Mouse (Mus musculus) kidney, postnatal 14 days (tissue): ENCODE results near the gene Hhex.
A peak's percentile ranks its signal among the peaks of the same experiment; 100 is the strongest.

Experiments
- DNase-seq: peaks from one replicate; pipeline ENCODE4 v3.0.0; 2022; ENCODE audit warnings: mixed read lengths

Gene Hhex

DNA sequence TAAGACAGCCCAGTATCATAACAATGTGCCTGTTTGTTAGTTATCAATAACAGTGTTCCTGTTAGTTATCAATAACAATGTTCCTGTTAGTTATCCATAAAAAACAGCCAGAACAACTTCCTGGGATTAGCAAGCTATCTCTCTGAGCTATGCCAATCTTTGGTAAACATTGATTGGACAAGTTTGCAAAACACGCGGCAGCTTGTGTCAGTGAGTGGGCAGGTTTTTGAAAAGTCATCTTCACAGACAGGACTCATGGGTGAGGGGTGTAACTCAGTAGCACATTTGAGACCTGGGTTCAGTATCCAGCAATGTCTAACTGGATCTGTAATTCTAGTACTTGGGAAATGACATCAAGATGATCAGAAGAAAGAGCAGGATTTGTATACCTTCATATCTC, 20.9 kb downstream of the Hhex start:
- no peak for DNase-seq

DNA sequence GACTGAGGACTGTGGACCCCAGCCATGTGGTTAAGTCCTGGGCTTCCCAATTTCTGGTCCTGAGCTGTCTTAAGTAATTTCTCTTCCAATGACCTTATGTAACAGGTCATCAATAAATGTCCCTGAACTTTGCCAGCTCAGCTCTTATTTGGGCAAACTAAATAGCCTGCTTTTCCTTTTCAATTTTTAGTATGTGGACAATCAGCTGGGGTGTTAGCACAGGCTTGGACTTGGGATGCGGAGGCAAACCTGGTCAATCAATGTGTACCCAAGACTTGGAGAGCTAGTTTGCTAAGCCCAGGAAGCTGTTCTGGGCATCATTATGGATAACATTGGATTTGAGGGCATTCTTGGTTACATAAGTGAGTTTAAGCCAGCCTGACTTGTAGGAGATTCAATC, 21.4 kb downstream of the Hhex start:
- no peak for DNase-seq

DNA sequence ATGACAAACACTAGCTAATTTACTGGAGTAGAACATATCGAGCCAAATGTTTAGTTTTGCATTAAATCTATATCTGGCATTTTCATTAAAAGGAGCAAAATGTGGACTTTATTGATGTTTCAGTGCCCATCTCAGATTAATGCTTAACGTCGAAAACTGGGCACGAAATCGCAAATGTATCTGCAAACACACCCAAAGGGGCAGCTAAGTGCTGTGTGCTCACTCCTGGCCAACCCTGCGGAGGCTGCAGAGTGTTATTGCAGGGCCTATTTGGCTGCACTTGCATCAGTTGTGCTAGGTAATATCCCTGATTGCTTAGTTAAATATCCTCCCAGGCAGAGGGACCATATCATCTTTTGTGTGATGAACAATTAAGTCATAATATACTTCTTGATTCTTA, 23.4 kb downstream of the Hhex start:
- no peak for DNase-seq

DNA sequence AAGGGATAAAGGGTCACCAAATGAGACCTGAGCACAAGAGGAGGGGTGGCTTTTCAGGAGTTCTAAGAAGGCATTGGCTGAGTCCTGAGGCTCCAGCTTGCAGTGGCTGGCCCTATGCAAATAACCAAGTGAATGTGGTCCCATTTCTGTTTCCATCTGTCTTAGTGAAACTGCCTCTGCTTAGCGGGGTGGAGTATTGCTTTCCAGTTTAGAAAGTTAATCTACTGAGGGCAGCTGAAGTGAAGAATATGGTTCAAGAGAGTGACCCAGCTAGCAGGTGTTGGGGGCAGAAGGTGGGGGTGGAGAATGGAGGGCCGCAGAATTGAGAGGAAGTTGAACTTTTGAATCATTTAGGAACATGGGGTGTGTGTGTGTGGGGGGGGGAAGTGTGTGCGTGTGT, 31.8 kb downstream of the Hhex start:
- DNase-seq: no peak

DNA sequence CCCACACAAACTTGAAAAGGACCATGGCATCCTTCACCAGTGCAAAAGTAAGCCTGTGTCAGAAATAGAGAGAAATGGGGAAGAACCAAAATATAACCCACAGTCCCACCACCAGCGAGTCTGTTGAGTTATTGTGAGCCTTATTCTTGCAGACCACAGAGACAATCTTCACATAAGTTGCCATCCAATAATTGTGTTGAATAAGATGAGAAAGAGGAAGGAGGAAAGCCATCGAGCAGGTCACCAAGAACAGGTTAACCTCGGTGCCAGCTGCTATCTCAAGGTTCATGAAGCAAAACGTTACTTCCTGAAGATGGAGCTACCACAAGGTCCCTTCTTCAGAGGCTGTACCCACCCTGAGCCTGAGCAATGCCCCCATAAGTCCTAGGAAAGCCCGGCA, 32.4 kb downstream of the Hhex start:
- DNase-seq: no peak

DNA sequence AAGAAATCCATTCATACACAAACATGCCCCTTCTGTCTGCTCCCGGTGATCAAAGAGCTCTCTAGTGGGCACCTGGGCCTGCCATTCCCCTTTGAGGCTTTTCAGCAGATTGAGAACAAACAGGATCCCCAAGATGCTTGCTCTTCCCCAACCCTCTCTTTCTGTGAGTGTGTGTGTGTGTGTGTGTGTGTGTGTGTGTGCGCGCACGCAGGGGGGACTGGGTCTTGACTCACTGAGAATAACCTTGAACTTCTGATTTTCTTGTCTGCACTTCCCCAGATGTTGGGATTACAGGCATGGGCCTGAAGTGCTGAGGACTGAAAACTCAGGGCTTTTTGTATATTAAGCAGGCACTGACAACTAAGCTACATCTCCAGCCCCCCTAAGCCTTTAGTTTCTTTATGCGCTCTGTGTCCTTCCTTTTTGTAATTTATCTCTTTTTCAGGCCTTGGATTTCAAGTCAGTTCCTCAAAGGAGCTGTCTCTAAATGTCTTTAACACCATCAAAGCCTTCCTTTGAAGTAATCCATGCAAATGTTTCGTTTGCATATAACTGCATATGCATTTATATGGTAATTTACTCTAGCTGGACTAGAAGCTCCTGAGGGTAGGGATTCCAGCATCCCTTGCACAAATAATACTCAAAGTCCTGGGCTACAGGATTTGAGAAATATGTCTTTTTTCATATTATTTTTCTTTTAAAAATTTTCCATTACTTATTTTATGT, 34.4 kb downstream of the Hhex start:
- DNase-seq: no peak

DNA sequence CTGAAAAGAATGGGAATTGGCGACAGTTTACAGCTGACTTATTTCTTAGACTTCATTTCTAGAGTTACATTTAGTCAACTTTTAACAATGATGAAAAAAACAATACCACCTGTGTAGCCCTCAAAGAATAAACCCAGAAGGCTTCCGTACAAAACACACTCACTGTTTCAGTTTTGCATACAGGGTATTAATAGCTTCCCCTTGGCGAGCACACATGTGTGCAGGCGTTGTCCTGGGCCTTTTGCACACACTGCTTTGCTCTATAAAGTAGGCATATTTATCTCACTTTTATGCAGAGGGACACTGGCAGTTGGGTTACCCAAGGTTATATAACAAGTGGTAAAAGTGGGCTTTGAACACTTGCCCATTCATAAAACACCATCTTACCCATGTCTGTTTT, 37.1 kb downstream of the Hhex start:
- DNase-seq: no peak

DNA sequence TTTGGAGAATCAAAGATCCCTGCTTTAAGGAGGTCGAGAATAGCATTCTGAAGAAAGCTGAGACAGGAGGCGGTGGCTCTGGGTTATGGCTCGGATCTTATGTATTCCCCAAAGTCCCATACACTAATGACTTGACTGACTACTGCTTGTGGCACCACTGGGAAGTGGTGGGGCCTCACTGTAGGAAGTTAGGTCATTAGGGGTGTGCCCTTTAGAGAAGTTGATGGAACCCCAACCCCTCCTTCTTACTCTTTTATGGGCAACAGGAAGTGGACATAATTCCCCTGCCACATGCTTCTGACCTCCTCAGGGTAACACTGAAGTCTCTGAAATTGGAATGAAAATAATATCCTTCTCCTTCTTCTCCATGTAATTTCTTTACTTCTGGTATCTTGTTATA, 38.0 kb downstream of the Hhex start:
- DNase-seq: no peak

DNA sequence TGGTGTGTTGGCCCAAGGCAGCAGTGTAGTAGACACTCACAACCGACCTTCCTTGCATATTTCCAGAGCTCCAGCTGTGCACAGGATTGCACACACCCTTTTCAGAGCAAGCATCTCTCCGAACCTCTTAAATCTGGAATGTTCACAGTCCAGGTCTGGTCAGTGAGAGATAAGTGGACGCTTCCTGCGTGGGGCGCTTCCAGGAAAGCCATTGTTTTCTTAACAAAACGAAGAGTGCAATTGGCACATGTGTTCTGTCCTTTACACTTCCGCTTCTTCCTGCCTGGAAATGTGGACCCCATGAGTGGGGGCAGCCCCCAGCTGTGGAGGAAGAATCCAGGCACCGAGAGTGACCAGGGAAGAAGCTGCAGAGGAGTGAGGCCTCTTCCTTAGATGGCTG, 47.1 kb downstream of the Hhex start:
- peak; percentile 61 for DNase-seq

DNA sequence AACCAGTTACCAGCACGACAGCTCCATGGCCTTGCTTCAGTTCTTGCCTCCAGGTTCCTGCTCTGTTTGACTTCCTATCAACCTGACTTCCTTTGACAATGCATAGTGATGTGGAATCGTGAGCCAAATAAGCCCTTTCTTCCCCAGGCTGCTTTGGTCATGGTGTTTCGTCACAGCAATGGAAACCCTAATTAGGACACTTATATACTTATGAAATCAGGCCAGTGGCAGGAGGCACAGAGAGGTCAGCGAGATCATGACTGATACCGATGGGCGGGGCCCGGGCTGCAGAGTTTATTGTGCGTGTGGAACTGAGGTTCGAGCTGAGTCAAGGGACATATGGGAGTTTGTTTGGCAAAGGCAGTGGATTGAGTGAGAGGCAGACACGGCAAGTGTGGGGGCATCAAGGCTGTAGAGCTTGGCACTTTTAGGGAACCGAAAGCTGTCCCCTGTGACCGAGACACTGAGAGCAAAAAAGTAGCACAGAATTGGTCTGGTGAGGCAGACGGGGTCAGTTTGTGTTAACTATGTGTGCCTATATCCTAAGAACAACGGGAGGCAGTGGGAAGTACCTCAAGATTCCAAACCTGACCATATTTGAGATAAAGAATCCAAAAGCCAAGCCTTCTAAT, 48.1 kb downstream of the Hhex start:
- DNase-seq: no peak

DNA sequence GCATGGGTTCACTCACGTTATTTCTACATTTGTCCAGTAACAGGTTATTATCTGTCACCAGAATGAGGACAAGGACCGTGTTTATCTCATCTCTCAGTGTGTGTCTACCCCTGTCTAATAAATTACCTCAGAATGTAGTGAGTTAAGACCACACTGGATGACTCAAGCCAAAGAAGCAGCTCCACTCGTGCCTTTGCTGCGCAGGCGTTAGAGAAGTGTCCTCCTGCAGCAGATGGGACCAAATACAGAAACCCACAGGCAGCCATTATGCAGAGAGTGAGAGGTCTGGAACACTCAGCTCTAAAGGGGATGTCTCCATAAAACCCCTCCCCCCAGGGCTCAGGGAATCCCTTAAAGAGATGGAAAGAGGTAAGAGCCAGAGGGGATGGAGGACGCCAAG, 50.2 kb downstream of the Hhex start:
- no peak for DNase-seq

DNA sequence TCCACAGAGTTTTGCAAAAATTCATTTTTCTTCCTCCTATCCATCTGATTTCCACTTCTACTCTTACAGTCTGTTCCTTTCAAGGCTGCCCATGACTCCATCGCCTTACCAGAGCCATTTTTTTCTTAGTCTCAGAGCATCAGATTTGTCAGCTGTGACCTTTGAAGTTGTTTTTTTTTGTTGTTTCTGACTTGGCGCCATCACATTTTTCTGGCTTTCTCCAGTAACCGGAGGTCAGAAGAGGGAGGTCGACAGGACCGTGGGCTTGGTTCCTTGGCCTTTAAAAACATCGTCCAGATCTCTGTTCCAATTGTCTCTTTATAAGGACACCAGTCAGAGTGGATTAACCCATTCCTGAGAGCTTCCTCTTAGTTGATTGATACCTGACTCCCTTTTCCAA, 52.2 kb downstream of the Hhex start:
- no peak for DNase-seq

DNA sequence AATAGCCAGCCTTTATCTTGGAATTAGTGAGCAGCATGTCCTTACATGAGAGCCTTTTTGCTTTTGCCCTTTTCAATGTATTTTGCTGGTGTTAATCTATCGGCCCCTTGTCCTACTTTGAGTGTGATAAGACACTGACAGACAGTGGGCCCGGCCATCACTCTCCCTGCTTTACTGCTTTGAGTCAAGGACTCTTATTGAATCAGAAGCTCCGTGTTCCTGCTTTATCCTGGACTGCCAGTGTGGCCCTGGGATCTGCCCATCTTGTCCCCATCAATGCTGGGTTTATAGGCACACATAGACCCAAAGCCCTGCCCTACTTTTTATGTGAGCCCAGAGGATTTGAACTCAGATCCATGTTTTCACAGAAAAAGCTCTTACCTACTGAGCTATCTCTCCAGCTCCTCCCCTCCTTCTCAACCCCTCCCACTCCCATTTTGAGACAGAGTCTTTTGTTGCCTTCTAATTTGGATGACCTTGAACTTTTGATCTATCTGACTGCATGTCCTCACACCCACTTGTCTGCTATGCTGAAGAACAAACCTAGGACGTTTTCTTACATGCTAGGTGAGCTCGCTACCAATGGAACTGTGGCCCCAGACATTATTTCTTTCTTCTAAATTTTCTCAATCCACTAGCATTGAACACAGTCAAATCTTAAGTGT, 53.3 kb downstream of the Hhex start:
- DNase-seq: no peak

DNA sequence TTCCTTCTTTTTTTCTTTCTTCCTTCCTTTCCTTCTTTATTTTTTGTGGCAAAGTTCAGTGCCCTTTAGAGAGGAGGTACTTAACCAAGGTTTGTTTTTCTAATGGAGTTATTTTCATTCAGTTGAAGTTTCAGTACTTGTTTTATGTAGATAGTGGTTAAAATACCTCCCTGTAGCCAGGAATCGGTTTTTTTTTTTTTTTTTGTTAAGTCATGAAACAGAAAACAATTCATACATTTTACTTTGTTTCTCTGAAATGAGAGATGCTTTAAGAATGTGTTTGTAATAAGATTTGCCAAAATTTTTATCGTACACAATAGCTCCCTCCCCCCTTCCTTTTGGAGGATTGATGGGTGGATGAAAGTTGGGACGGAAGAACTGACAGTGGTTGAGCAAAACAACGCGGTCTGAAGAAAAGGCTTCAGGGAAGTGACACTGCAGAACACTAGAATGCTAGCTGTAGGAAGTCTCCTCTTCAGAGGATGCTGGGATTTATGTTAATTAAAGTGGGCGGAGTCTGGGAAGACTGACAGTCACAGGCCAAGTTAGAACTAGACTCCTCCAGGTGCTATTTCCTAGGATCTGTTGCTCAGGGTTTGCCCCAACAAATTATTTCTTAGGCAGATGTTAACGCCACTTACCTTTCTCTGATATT, 54.1 kb downstream of the Hhex start:
- DNase-seq: no peak
